Mouse (Mus musculus): ENCODE data around the gene Utp14a. TPM values are rescaled to one million over a fixed set of nuclear protein-coding genes. Genes with fewer than 3 reads are reported as not detected.
"Not testable (repeated sequence)": the region's sequence is repeated elsewhere in the genome, so short reads cannot be mapped to it uniquely, and the experiment has no call there.

Gene Utp14a
- total RNA-seq (2017), result 64.1 and 76.8 TPM in 2 replicates

GRCm38 (mm10) chrX:48256468-48257007 is at the start of gene Utp14a:
TSS of gene Utp14a (plus strand) at chrX:48256862.
- ATAC-seq (replicated peaks in 1 of 2; ENCODE audit: insufficient read depth in 1 of 2, low FRiP score in 2 of 2, low TSS enrichment in 1 of 2, low read depth in 1 of 2, poor library complexity in 2 of 2, severe bottlenecking in 2 of 2), result peak; percentile 98 to 100

GRCm38 (mm10) chrX:48207761-48208487 is 48.7 kb upstream of the Utp14a start:
- peak in 1 of 2 experiments; percentile 23; a peak in 1 of 4 replicates for ATAC-seq (replicated peaks in 1 of 2; ENCODE audit: insufficient read depth in 1 of 2, low FRiP score in 2 of 2, low TSS enrichment in 1 of 2, low read depth in 1 of 2, poor library complexity in 2 of 2, severe bottlenecking in 2 of 2)

- ATAC-seq (replicated peaks in 1 of 2; ENCODE audit: insufficient read depth in 1 of 2, low FRiP score in 2 of 2, low TSS enrichment in 1 of 2, low read depth in 1 of 2, poor library complexity in 2 of 2, severe bottlenecking in 2 of 2), result peak; percentile 100
Measured at GRCm38 (mm10) chrX:48208519-48209185, 48.0 kb upstream of the Utp14a start, which contains the start of gene Zdhhc9. TSS of gene Zdhhc9 (minus strand) at chrX:48208878.

- not testable (repeated sequence) for ATAC-seq (replicated peaks in 1 of 2; ENCODE audit: insufficient read depth in 1 of 2, low FRiP score in 2 of 2, low TSS enrichment in 1 of 2, low read depth in 1 of 2, poor library complexity in 2 of 2, severe bottlenecking in 2 of 2)
Measured at GRCm38 (mm10) chrX:48209746-48210145, 46.9 kb upstream of the Utp14a start.

- ATAC-seq (replicated peaks in 1 of 2; ENCODE audit: insufficient read depth in 1 of 2, low FRiP score in 2 of 2, low TSS enrichment in 1 of 2, low read depth in 1 of 2, poor library complexity in 2 of 2, severe bottlenecking in 2 of 2), result no peak
Measured at GRCm38 (mm10) chrX:48219468-48219867, 37.2 kb upstream of the Utp14a start.

GRCm38 (mm10) chrX:48222706-48223105 is 34.0 kb upstream of the Utp14a start:
- ATAC-seq (replicated peaks in 1 of 2; ENCODE audit: insufficient read depth in 1 of 2, low FRiP score in 2 of 2, low TSS enrichment in 1 of 2, low read depth in 1 of 2, poor library complexity in 2 of 2, severe bottlenecking in 2 of 2), result no peak

GRCm38 (mm10) chrX:48226225-48226624 is 30.4 kb upstream of the Utp14a start:
- ATAC-seq (replicated peaks in 1 of 2; ENCODE audit: insufficient read depth in 1 of 2, low FRiP score in 2 of 2, low TSS enrichment in 1 of 2, low read depth in 1 of 2, poor library complexity in 2 of 2, severe bottlenecking in 2 of 2), result no peak

- ATAC-seq (replicated peaks in 1 of 2; ENCODE audit: insufficient read depth in 1 of 2, low FRiP score in 2 of 2, low TSS enrichment in 1 of 2, low read depth in 1 of 2, poor library complexity in 2 of 2, severe bottlenecking in 2 of 2), result peak; percentile 84 to 92; a peak in 3 of 4 replicates
Measured at GRCm38 (mm10) chrX:48234417-48234816, 22.2 kb upstream of the Utp14a start.

- ATAC-seq (replicated peaks in 1 of 2; ENCODE audit: insufficient read depth in 1 of 2, low FRiP score in 2 of 2, low TSS enrichment in 1 of 2, low read depth in 1 of 2, poor library complexity in 2 of 2, severe bottlenecking in 2 of 2), result peak; percentile 40 to 46; a peak in 2 of 4 replicates
Measured at GRCm38 (mm10) chrX:48255830-48256428, 733 bp upstream of the Utp14a start.

- no peak for ATAC-seq (replicated peaks in 1 of 2; ENCODE audit: insufficient read depth in 1 of 2, low FRiP score in 2 of 2, low TSS enrichment in 1 of 2, low read depth in 1 of 2, poor library complexity in 2 of 2, severe bottlenecking in 2 of 2)
Measured at GRCm38 (mm10) chrX:48257011-48257410, 349 bp downstream of the Utp14a start.

GRCm38 (mm10) chrX:48271671-48272070 is 15.0 kb downstream of the Utp14a start:
- no peak for ATAC-seq (replicated peaks in 1 of 2; ENCODE audit: insufficient read depth in 1 of 2, low FRiP score in 2 of 2, low TSS enrichment in 1 of 2, low read depth in 1 of 2, poor library complexity in 2 of 2, severe bottlenecking in 2 of 2)

GRCm38 (mm10) chrX:48274634-48275033 is 18.0 kb downstream of the Utp14a start:
- peak in 1 of 2 experiments; percentile 21; a peak in 1 of 4 replicates for ATAC-seq (replicated peaks in 1 of 2; ENCODE audit: insufficient read depth in 1 of 2, low FRiP score in 2 of 2, low TSS enrichment in 1 of 2, low read depth in 1 of 2, poor library complexity in 2 of 2, severe bottlenecking in 2 of 2)

GRCm38 (mm10) chrX:48278103-48278502 is 21.4 kb downstream of the Utp14a start:
- ATAC-seq (replicated peaks in 1 of 2; ENCODE audit: insufficient read depth in 1 of 2, low FRiP score in 2 of 2, low TSS enrichment in 1 of 2, low read depth in 1 of 2, poor library complexity in 2 of 2, severe bottlenecking in 2 of 2), result peak in 1 of 2 experiments; percentile 56; a peak in 1 of 4 replicates

- peak; percentile 77 to 82 for ATAC-seq (replicated peaks in 1 of 2; ENCODE audit: insufficient read depth in 1 of 2, low FRiP score in 2 of 2, low TSS enrichment in 1 of 2, low read depth in 1 of 2, poor library complexity in 2 of 2, severe bottlenecking in 2 of 2)
Measured at GRCm38 (mm10) chrX:48284386-48285005, 27.8 kb downstream of the Utp14a start.

GRCm38 (mm10) chrX:48285006-48285650 is 28.5 kb downstream of the Utp14a start:
- ATAC-seq (replicated peaks in 1 of 2; ENCODE audit: insufficient read depth in 1 of 2, low FRiP score in 2 of 2, low TSS enrichment in 1 of 2, low read depth in 1 of 2, poor library complexity in 2 of 2, severe bottlenecking in 2 of 2), result peak; percentile 68 to 71

- peak; percentile 44 to 50; a peak in 2 of 4 replicates for ATAC-seq (replicated peaks in 1 of 2; ENCODE audit: insufficient read depth in 1 of 2, low FRiP score in 2 of 2, low TSS enrichment in 1 of 2, low read depth in 1 of 2, poor library complexity in 2 of 2, severe bottlenecking in 2 of 2)
Measured at GRCm38 (mm10) chrX:48285651-48286021, 29.0 kb downstream of the Utp14a start.

- ATAC-seq (replicated peaks in 1 of 2; ENCODE audit: insufficient read depth in 1 of 2, low FRiP score in 2 of 2, low TSS enrichment in 1 of 2, low read depth in 1 of 2, poor library complexity in 2 of 2, severe bottlenecking in 2 of 2), result no peak
Measured at GRCm38 (mm10) chrX:48286488-48286887, 29.8 kb downstream of the Utp14a start.
